Mouse (Mus musculus): ENCODE measurements around the gene Ascc1. TPM values are rescaled to one million over a fixed set of nuclear protein-coding genes. Genes with fewer than 3 reads are reported as not detected.

The Ascc1 gene
- total and polyA plus RNA-seq, 2 experiments from 2014 or later: 15.7 to 34.6 TPM

- H3K27ac ChIP-seq (ENCODE audit: low read depth): no peak overlapping the region
- H3K4me1 ChIP-seq (ENCODE audit: control insufficient read depth, insufficient read depth): no peaks in the 10 kb centered on the region
- TF ChIP-seq CTCF (IDR thresholded peaks at IDR 0.05; ENCODE audit: low read depth): no peak
- no peak for TF ChIP-seq EP300 (IDR thresholded peaks at IDR 0.05; ENCODE audit: low read depth)
- no peak for ATAC-seq (ENCODE audit: insufficient read depth, low read depth)
- no peak overlapping the region for H3K4me3 ChIP-seq (ENCODE audit: low read depth, low read length)
- H3K36me3 ChIP-seq (replicated peaks; ENCODE audit: control insufficient read depth, insufficient read depth, low read length): no peaks in the 10 kb centered on the region; the same call in 1 of the 2 replicates
- H3K9ac ChIP-seq (replicated peaks; ENCODE audit: low read depth, low read length): no peak overlapping the region
- H3K27me3 ChIP-seq (ENCODE audit: control insufficient read depth, insufficient read depth, low read length): no peaks in the 10 kb centered on the region
- DNase-seq (ENCODE audit: low spot score): no peak
- H3K9me3 ChIP-seq (replicated peaks; ENCODE audit: control insufficient read depth, low read length): no peaks in the 10 kb centered on the region
- 86% methylated on average over 2 of the region's 2 CpGs for WGBS
- H3K4me2 ChIP-seq (ENCODE audit: low read depth, low read length): no peak overlapping the region
Measured at GRCm38 (mm10) chr10:60092311-60092710, 89.7 kb downstream of the Ascc1 start.

GRCm38 (mm10) chr10:60093751-60094150, 91.1 kb downstream of the Ascc1 start:
- H3K27ac ChIP-seq (ENCODE audit: low read depth): no peak overlapping the region
- no peaks in the 10 kb centered on the region for H3K9me3 ChIP-seq (replicated peaks; ENCODE audit: control insufficient read depth, low read length)
- H3K36me3 ChIP-seq (replicated peaks; ENCODE audit: control insufficient read depth, insufficient read depth, low read length): no peaks in the 10 kb centered on the region; the same call in 1 of the 2 replicates
- no peak overlapping the region for H3K4me2 ChIP-seq (ENCODE audit: low read depth, low read length)
- no peaks in the 10 kb centered on the region for H3K4me1 ChIP-seq (ENCODE audit: control insufficient read depth, insufficient read depth)
- DNase-seq (ENCODE audit: low spot score) (no peak), ATAC-seq (ENCODE audit: insufficient read depth, low read depth) (no peak)
- no peaks in the 10 kb centered on the region for H3K27me3 ChIP-seq (ENCODE audit: control insufficient read depth, insufficient read depth, low read length)
- 87% methylated on average over 2 of the region's 2 CpGs for WGBS
- TF ChIP-seq CTCF (IDR thresholded peaks at IDR 0.05; ENCODE audit: low read depth): no peak
- TF ChIP-seq EP300 (IDR thresholded peaks at IDR 0.05; ENCODE audit: low read depth): no peak
- H3K9ac ChIP-seq (replicated peaks; ENCODE audit: low read depth, low read length): no peak overlapping the region
- H3K4me3 ChIP-seq (ENCODE audit: low read depth, low read length): no peak overlapping the region

DNA sequence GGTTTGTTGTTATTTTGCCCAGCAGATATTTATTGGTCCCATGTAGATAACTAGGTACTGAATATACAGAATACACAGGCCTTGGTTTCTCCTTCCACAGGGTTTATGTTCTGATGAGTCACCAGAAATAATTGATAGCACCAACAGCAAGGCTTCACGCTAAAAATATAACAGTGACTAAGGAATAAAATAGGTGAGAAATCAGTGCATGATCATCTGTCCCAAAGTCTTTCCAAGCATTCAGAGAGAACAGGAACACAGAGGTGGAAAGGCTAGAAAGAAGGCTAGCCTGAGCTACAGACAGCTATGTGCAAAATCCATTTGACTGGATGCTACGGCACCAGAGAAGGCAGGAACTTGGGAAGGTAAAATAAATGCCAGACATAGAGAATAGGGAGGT, 93.0 kb downstream of the Ascc1 start:
- no peak overlapping the region for H3K4me3 ChIP-seq (ENCODE audit: low read depth, low read length)
- DNase-seq (ENCODE audit: low spot score) (no peak), ATAC-seq (ENCODE audit: insufficient read depth, low read depth) (no peak)
- TF ChIP-seq CTCF (IDR thresholded peaks at IDR 0.05; ENCODE audit: low read depth) (no peak), EP300 (IDR thresholded peaks at IDR 0.05; ENCODE audit: low read depth) (no peak)
- peaks cover 7% of the 10 kb centered on the region; the same call in 1 of the 2 replicates for H3K36me3 ChIP-seq (replicated peaks; ENCODE audit: control insufficient read depth, insufficient read depth, low read length)
- no peak overlapping the region for H3K4me2 ChIP-seq (ENCODE audit: low read depth, low read length)
- H3K4me1 ChIP-seq (ENCODE audit: control insufficient read depth, insufficient read depth): no peaks in the 10 kb centered on the region
- WGBS: 86% methylated on average over 2 of the region's 2 CpGs
- H3K9me3 ChIP-seq (replicated peaks; ENCODE audit: control insufficient read depth, low read length): no peaks in the 10 kb centered on the region
- no peaks in the 10 kb centered on the region for H3K27me3 ChIP-seq (ENCODE audit: control insufficient read depth, insufficient read depth, low read length)
- H3K27ac ChIP-seq (ENCODE audit: low read depth): no peak overlapping the region
- no peak overlapping the region for H3K9ac ChIP-seq (replicated peaks; ENCODE audit: low read depth, low read length)

- WGBS: 82% methylated on average over 1 of the region's 1 CpGs
- Histone ChIP-seq H3K4me2 (ENCODE audit: low read depth, low read length) (no peak overlapping the region), H3K4me1 (ENCODE audit: control insufficient read depth, insufficient read depth) (no peaks in the 10 kb centered on the region), H3K36me3 (replicated peaks; ENCODE audit: control insufficient read depth, insufficient read depth, low read length) (peaks cover 7% of the 10 kb centered on the region; the same call in 1 of the 2 replicates), H3K9me3 (replicated peaks; ENCODE audit: control insufficient read depth, low read length) (no peaks in the 10 kb centered on the region), H3K9ac (replicated peaks; ENCODE audit: low read depth, low read length) (no peak overlapping the region), H3K4me3 (ENCODE audit: low read depth, low read length) (no peak overlapping the region), H3K27ac (ENCODE audit: low read depth) (no peak overlapping the region), H3K27me3 (ENCODE audit: control insufficient read depth, insufficient read depth, low read length) (no peaks in the 10 kb centered on the region)
- no peak for DNase-seq (ENCODE audit: low spot score)
- no peak for ATAC-seq (ENCODE audit: insufficient read depth, low read depth)
- TF ChIP-seq EP300 (IDR thresholded peaks at IDR 0.05; ENCODE audit: low read depth) (no peak), CTCF (IDR thresholded peaks at IDR 0.05; ENCODE audit: low read depth) (no peak)
Measured at GRCm38 (mm10) chr10:60096302-60096701, 93.7 kb downstream of the Ascc1 start.

GRCm38 (mm10) chr10:60097146-60097545, 94.5 kb downstream of the Ascc1 start:
- TF ChIP-seq CTCF (IDR thresholded peaks at IDR 0.05; ENCODE audit: low read depth) (no peak), EP300 (IDR thresholded peaks at IDR 0.05; ENCODE audit: low read depth) (no peak)
- H3K4me1 ChIP-seq (ENCODE audit: control insufficient read depth, insufficient read depth): no peaks in the 10 kb centered on the region
- no peak overlapping the region for H3K9ac ChIP-seq (replicated peaks; ENCODE audit: low read depth, low read length)
- H3K27ac ChIP-seq (ENCODE audit: low read depth): no peak overlapping the region
- H3K4me2 ChIP-seq (ENCODE audit: low read depth, low read length): no peak overlapping the region
- H3K36me3 ChIP-seq (replicated peaks; ENCODE audit: control insufficient read depth, insufficient read depth, low read length): peaks cover 7% of the 10 kb centered on the region; the same call in 1 of the 2 replicates
- no peak for DNase-seq (ENCODE audit: low spot score)
- H3K4me3 ChIP-seq (ENCODE audit: low read depth, low read length): no peak overlapping the region
- WGBS: 88% methylated on average over 9 of the region's 9 CpGs
- no peaks in the 10 kb centered on the region for H3K27me3 ChIP-seq (ENCODE audit: control insufficient read depth, insufficient read depth, low read length)
- no peaks in the 10 kb centered on the region for H3K9me3 ChIP-seq (replicated peaks; ENCODE audit: control insufficient read depth, low read length)
- ATAC-seq (ENCODE audit: insufficient read depth, low read depth): no peak

GRCm38 (mm10) chr10:60097774-60098173, 95.2 kb downstream of the Ascc1 start:
- Histone ChIP-seq H3K9ac (replicated peaks; ENCODE audit: low read depth, low read length) (no peak overlapping the region), H3K4me3 (ENCODE audit: low read depth, low read length) (no peak overlapping the region), H3K36me3 (replicated peaks; ENCODE audit: control insufficient read depth, insufficient read depth, low read length) (peaks cover 7% of the 10 kb centered on the region; the same call in 1 of the 2 replicates), H3K4me1 (ENCODE audit: control insufficient read depth, insufficient read depth) (no peaks in the 10 kb centered on the region), H3K4me2 (ENCODE audit: low read depth, low read length) (no peak overlapping the region), H3K27me3 (ENCODE audit: control insufficient read depth, insufficient read depth, low read length) (no peaks in the 10 kb centered on the region), H3K9me3 (replicated peaks; ENCODE audit: control insufficient read depth, low read length) (no peaks in the 10 kb centered on the region), H3K27ac (ENCODE audit: low read depth) (no peak overlapping the region)
- TF ChIP-seq CTCF (IDR thresholded peaks at IDR 0.05; ENCODE audit: low read depth) (no peak), EP300 (IDR thresholded peaks at IDR 0.05; ENCODE audit: low read depth) (no peak)
- DNase-seq (ENCODE audit: low spot score) (no peak), ATAC-seq (ENCODE audit: insufficient read depth, low read depth) (no peak)
- WGBS: 86% methylated on average over 5 of the region's 5 CpGs
